Mouse (Mus musculus): ENCODE data around the gene Ube2v1.

DNA sequence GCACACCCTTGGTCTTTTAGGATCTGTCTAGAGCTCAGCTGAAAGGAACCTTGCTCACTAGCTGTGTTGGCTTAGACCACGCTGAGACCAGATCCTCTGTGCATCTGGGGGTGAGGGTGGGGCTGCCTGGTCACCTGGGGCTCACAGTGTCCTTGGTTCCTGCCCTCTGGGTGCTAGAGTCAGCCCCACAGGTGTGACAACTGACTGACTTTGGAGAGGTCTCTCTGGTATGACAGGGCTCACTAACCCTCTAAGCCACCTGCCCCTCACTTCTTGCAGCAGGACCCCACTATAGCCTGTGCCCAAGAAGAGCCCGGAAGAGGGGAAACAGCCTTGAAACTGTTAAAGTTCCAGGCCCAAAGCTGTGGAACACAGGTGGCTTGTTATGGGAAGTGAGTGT lies 29.5 kb downstream of the Ube2v1 start:
- TF ChIP-seq CTCF (IDR thresholded peaks at IDR 0.05; ENCODE audit: borderline replicate concordance, extremely low read depth, insufficient read depth, insufficient read length) = no peak
- TF ChIP-seq POLR2A (IDR thresholded peaks at IDR 0.05; ENCODE audit: borderline replicate concordance, extremely low read depth, insufficient read depth, insufficient read length, poor library complexity, severe bottlenecking) = no peak
